Mouse (Mus musculus) left cerebral cortex, adult 8-10 months (tissue): ENCODE measurements at regions not wholly inside any gene's neighbourhood (a gene's known extent, or its start where the extent isn't known, plus 50 kb on each side); places are given as distances from the start of the nearest gene placed in this dataset.
A peak's percentile ranks its signal among the peaks of the same experiment; 100 is the strongest.

Experiments
- DNase-seq, 2 experiments: peaks; one replicate each; pipeline ENCODE4 v3.0.0; 2022; ENCODE audit warnings: low spot score in 2 of 2

GRCm38 (mm10) chr2:170294657-170295056 is 133.0 kb downstream of the Bcas1 start:
- DNase-seq, result no peak

DNA sequence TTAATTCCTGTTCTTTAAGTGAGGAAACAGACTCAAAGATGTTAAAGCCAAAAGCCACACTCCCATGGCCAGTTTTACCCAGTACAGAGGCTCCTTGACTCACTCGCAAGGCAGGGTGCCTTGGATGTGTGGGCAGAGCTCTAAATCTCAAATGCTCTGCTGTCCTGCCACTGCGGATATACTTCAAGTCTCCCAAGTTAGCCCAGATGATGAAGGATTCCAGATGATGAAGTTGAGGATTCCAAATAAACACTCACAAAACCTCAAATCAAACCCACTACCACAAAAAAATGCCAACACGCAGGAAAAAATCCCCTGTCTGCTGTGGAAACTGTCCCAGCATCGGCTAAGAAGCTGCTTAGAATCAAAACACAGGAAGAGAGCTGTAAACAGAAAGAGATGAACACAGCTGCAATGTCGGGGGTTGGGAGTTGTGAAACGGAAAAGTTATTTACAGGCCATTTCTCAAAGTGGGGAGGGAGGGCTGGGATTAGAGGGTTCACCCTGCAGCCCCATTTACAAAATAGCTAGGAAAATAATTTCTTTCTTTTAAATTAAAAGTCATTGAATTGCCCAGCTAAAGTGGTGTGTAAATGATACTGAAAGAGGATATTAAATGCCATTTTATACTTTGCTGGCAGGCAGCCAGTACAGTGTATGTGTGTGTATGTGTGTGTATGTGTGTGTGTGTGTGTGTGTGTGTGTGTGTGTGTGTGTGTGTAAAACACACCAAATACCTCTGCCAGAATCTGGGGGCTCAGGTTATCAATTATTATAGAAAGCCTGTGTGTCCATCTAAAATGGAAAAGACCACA is 135.6 kb downstream of the Bcas1 start:
- no peak for DNase-seq

GRCm38 (mm10) chr2:170289378-170289960 is 138.2 kb downstream of the Bcas1 start:
- DNase-seq, result no peak

GRCm38 (mm10) chr2:170288787-170289186 is 138.9 kb downstream of the Bcas1 start:
- no peak for DNase-seq

DNA sequence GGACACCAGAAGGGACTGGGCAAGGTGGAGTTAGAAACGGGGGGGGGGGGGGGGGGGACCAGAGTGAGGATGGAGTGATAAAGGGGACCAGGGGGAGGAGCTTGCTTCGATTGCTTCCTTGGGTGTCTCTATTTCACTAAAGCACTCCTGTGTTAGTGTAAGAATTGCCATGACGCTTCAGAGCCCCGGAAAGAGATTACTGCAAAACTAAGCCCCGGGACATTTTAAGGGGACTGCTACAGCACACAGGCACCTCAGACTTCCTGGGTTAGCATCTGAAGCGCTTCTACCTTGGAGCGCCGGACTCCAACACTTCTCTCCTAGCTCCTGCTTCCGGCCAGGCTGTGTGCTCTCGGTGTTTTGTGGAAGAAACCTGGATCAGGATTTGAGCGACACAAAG is 139.4 kb downstream of the Bcas1 start:
- no peak for DNase-seq

GRCm38 (mm10) chr2:170287301-170287885 is 139.5 kb upstream of the Zfp217 start:
- DNase-seq, result peak; percentile 19 to 31

- no peak for DNase-seq
Observed at GRCm38 (mm10) chr2:170286773-170287172, 138.9 kb upstream of the Zfp217 start.

GRCm38 (mm10) chr2:170282463-170282862 is 134.6 kb upstream of the Zfp217 start:
- DNase-seq, result no peak

- DNase-seq, result no peak
Observed at GRCm38 (mm10) chr2:170281311-170282008, 133.6 kb upstream of the Zfp217 start.

DNA sequence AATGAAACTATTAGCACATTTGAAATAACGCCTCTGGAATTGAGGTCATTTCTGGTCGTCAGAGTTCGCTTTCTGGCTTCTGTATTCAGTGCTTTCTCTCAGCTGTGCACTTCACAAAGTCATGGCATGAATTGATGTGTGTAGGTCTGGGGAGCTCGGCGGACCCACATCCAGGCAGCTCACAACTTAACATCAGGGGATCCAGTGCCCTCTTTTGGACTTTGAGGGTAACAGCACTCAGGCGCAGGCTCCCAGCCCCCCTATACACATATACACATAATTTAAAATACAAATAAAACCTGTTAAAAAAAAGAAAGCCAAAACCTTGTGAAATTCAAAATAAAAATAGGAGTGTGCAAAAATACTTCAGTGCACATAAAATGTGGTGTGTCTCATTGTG is 132.8 kb upstream of the Zfp217 start:
- DNase-seq, result no peak

- DNase-seq, result no peak
Observed at GRCm38 (mm10) chr2:170277896-170278295, 130.0 kb upstream of the Zfp217 start.

GRCm38 (mm10) chr2:170277182-170277767 is 129.4 kb upstream of the Zfp217 start:
- DNase-seq, result no peak

DNA sequence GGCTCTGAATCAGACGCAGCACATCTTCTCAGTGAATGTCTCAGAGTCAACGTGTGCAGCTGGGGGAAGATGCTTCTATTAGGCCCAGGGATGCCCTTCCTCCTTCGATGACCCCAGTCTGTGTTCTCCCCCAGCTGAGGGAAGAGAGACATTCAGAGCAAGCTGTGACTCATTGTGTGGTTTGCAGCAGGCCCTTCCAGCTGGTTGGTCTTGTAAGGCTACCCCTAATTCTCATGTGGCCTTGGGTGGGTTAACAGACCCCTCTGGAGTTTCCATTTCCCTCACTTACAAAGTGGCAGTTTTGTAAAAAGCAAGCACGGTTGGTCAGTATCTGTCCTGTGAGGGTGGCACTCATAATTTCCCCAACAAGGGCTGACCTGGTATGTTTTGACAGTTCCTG is 127.8 kb upstream of the Zfp217 start:
- DNase-seq, result no peak

DNA sequence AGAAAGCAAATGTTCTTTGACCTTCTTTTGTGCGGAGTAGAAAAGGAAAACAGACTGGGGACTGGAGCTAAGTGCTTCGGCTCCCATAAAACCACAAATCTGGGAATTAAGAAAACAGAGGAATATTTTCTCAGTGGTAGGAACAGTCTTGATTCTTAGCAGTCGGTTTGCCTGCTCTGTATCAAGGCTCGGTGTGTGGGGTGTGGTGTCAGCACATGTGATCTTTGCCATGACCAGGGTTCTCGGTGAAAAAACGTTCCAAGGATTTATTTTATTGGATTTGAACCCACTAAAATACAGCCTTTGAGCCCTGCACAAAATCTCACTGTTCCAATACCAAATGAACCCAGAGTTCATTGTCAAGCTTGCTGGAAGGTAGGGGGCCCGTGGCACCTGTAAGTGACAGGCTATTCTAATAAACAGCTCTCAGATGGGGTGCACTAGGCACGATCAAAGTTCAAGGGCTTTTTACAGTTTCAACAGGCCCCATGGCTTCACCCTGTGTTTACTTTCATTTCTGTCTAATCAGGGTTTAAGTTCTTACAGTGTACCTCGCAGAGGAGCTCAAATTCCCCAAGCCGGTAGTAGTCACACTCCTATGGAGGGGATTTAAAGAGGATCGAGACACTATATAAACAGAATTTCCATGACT is 122.1 kb upstream of the Zfp217 start:
- DNase-seq, result no peak

DNA sequence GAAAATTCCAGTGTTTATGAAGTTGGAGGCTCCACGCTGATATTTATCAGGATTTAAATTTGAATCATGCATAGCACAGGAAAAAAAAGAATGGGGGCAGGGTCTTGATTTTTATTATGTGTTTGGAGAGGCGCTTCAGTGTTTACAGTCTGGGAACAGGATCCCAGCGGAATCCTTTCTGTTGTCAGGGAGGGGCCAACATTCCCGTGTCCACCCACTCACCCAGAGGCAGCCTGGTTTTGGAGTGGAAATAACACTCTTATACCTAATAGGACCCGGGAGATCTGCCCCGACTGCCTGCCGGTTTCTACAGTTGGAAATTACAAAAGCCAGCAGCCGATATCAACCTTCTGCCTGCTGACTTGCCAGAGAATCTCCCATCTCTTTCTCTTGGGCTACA is 120.2 kb upstream of the Zfp217 start:
- no peak for DNase-seq

- no peak for DNase-seq
Observed at GRCm38 (mm10) chr2:170267152-170267551, 119.2 kb upstream of the Zfp217 start.

GRCm38 (mm10) chr2:170266407-170267101 is 118.7 kb upstream of the Zfp217 start:
- DNase-seq, result no peak

- DNase-seq, result no peak
Observed at GRCm38 (mm10) chr2:170263594-170263993, 115.7 kb upstream of the Zfp217 start.

GRCm38 (mm10) chr2:170261191-170261590 is 113.3 kb upstream of the Zfp217 start:
- DNase-seq, result no peak

DNA sequence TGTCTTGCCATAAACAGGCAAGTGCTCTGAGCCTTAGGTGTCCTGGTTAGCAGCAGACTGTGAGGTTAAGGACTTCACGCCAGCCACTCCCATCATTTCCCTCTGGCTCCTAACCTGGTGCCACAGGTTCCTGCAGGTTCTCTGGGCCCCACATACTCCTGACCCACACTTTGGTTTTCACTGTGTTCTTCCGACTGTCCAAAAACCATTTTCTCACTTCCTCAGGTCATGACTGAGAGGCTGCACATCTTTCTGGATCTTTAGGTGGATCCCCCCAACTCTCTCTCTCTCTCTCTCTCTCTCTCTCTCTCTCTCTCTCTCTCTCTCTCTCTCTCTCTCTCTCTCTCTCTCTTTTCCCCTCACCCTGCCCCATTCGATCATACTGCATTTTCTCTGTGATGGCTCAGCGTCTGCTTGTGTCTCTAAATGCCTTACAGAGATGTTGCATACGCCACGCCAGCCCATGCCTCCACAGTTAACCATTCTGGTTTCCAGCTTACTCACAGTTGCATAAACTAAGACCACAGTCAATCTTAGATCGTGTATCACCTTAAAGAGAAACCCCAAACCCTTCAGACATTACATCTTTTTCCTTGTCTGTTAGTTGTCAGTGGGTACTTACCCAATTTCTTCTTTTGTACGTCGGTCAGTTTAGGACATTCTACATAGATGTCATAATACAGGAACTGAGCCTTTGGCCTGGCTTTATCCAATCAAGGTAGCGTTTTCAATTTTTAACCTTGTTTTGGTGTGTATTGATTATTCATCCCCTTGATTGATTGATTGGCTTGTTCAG is 112.0 kb upstream of the Zfp217 start:
- no peak for DNase-seq
